Mouse (Mus musculus) thymus, adult 2 months (tissue): ENCODE measurements at regions not wholly inside any gene's neighbourhood (a gene's known extent, or its start where the extent isn't known, plus 50 kb on each side); places are given as distances from the start of the nearest gene placed in this dataset.

ENCODE experiments used
- CTCF ChIP-seq: fragments of 200-500 bp; IDR thresholded peaks from 2 replicates; pipeline ENCODE4 v1.5.1; 2012; ENCODE audit warnings: mild to moderate bottlenecking, control low read depth, low read length, moderate library complexity, borderline replicate concordance; ENCODE audit not compliant: control insufficient read depth, poor library complexity, insufficient read depth; ENCODE audit errors: extremely low read depth
- POLR2A ChIP-seq: fragments of 200-500 bp; IDR thresholded peaks from 2 replicates; pipeline ENCODE4 v1.6.1; 2012; ENCODE audit warnings: mild to moderate bottlenecking, low read length, control low read depth, moderate library complexity; ENCODE audit not compliant: control insufficient read depth, poor library complexity, insufficient read depth; ENCODE audit errors: extremely low read depth

- TF ChIP-seq POLR2A (no peak), CTCF (no peak)
Measured at GRCm38 (mm10) chr15:59886036-59886435, 130.4 kb downstream of the 4933412E24Rik start.
